ENCODE assay signal across 28 mouse cellular contexts in the genomic region with DNA sequence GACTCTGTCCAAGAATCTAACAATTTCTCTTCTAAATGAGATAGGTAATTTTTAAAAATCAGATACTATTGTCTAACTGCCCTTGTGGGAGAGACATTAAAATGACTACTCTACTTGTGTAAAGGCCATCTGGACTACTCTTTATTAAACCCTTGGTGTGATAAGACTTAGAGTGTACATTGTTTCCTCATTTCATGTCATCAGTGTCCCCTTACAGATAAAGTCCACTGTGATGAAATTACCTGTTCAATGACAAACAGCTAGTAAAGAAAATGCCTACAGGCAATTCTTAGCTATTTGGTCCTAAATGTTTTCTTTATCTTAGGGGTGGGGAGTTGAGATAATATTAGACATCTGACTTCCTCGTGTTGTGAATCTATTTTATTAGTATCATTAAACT.
"Had no signal": no experiment of that assay in that cellular context is flagged by ENCODE, and none has a peak within 500 bp of the region (broad histone marks: within the 10 kb centered on the region; RNA-seq: fewer than 3 reads in every experiment).

No protein-coding gene starts in this region.

- H3K36me3 ChIP-seq: embryonic facial prominence, embryonic 10.5 days; embryonic facial prominence, embryonic 12.5 days; embryonic facial prominence, embryonic 13.5 days; embryonic facial prominence, embryonic 15.5 days; forebrain, embryonic 10.5 days; forebrain, embryonic 12.5 days; forebrain, embryonic 15.5 days had no signal

- ATAC-seq: forebrain, embryonic 13.5 days; forebrain, embryonic 14.5 days; forebrain, embryonic 15.5 days; forebrain, embryonic 16.5 days; forebrain, postnatal 0 days had no signal

- DNase-seq: cerebellum, adult 8-10 months; cerebellum, adult 9-10 months; cerebellum, adult 9-11 months; cerebellum, postnatal 10 days; cerebellum, postnatal 14 days; cerebellum, postnatal 25 days; cerebellum, postnatal 36 days; embryo, embryonic 11 days; forebrain, postnatal 0 days; gastrocnemius, adult 2 months; gastrocnemius, postnatal 10 days; gastrocnemius, postnatal 14 days; gastrocnemius, postnatal 25 days; gastrocnemius, postnatal 36 days; heart, adult 11 months; heart, adult 18-20 months; heart, adult 2 months had no signal

- H3K27me3 ChIP-seq: embryonic facial prominence, embryonic 12.5 days; embryonic facial prominence, embryonic 13.5 days; embryonic facial prominence, embryonic 15.5 days; forebrain, embryonic 12.5 days; forebrain, embryonic 13.5 days; forebrain, embryonic 15.5 days had no signal

- H3K27ac ChIP-seq: embryonic facial prominence, embryonic 10.5 days; embryonic facial prominence, embryonic 12.5 days; embryonic facial prominence, embryonic 13.5 days; embryonic facial prominence, embryonic 15.5 days; forebrain, embryonic 10.5 days; forebrain, embryonic 12.5 days; forebrain, embryonic 13.5 days; forebrain, embryonic 15.5 days; gastrocnemius, adult 2 months; heart, adult 2 months had no signal

- H3K9me3 ChIP-seq: embryonic facial prominence, embryonic 10.5 days; embryonic facial prominence, embryonic 12.5 days; embryonic facial prominence, embryonic 13.5 days; embryonic facial prominence, embryonic 15.5 days; forebrain, embryonic 10.5 days; forebrain, embryonic 12.5 days; forebrain, embryonic 13.5 days; forebrain, embryonic 15.5 days had no signal

- H3K4me3 ChIP-seq: embryonic facial prominence, embryonic 10.5 days; embryonic facial prominence, embryonic 12.5 days; embryonic facial prominence, embryonic 13.5 days; embryonic facial prominence, embryonic 15.5 days; erythroblast, embryonic 14.5 days; forebrain, embryonic 10.5 days; forebrain, embryonic 12.5 days; forebrain, embryonic 13.5 days; forebrain, embryonic 15.5 days; gastrocnemius, adult 2 months; heart, adult 2 months had no signal

- H3K4me1 ChIP-seq: embryonic facial prominence, embryonic 10.5 days; embryonic facial prominence, embryonic 12.5 days; embryonic facial prominence, embryonic 13.5 days; embryonic facial prominence, embryonic 15.5 days; forebrain, embryonic 10.5 days; forebrain, embryonic 12.5 days; forebrain, embryonic 13.5 days; forebrain, embryonic 15.5 days had no signal

- H3K9ac ChIP-seq: embryonic facial prominence, embryonic 12.5 days; embryonic facial prominence, embryonic 13.5 days; embryonic facial prominence, embryonic 15.5 days; forebrain, embryonic 12.5 days; forebrain, embryonic 13.5 days; forebrain, embryonic 15.5 days; forebrain, postnatal 0 days had no signal

- H3K4me2 ChIP-seq: embryonic facial prominence, embryonic 12.5 days; embryonic facial prominence, embryonic 13.5 days; embryonic facial prominence, embryonic 15.5 days; forebrain, embryonic 12.5 days; forebrain, embryonic 13.5 days; forebrain, embryonic 15.5 days had no signal
